Mouse (Mus musculus) kidney, adult 2 months (tissue): Measurements from ENCODE around the gene Rabgef1. TPM values are rescaled to one million over a fixed set of nuclear protein-coding genes. Genes with fewer than 3 reads are reported as not detected.

Experiments
- DNase-seq: peaks from one replicate; pipeline ENCODE4 v3.0.0; 2021
- H3K27ac ChIP-seq: fragments of 200-500 bp; 2 replicates; pipeline ENCODE4 v1.5.1; 2012; ENCODE audit warnings: low read depth, low read length, control low read depth, inconsistent platforms; ENCODE audit not compliant: insufficient read depth
- H3K27me3 ChIP-seq: fragments of 200-500 bp; replicated peaks from 2 replicates; pipeline ENCODE4 v1.6.1; 2012; ENCODE audit warnings: mild to moderate bottlenecking, moderate library complexity, low read length, inconsistent platforms; ENCODE audit not compliant: control insufficient read depth, insufficient read depth
- H3K36me3 ChIP-seq: fragments of 200-500 bp; 2 replicates; pipeline ENCODE4 v1.6.1; 2012; ENCODE audit warnings: mild to moderate bottlenecking, moderate library complexity, low read length, inconsistent platforms; ENCODE audit not compliant: control insufficient read depth, insufficient read depth
- H3K4me1 ChIP-seq: fragments of 200-500 bp; 2 replicates; pipeline ENCODE4 v1.6.1; 2011; ENCODE audit warnings: low read length; ENCODE audit not compliant: control insufficient read depth, insufficient read depth
- H3K4me3 ChIP-seq: fragments of 200-500 bp; 2 replicates; pipeline ENCODE4 v1.5.1; 2011; ENCODE audit warnings: mild to moderate bottlenecking, low read depth, low read length, control low read depth; ENCODE audit not compliant: insufficient read depth
- CTCF ChIP-seq: fragments of 200-500 bp; conservative IDR thresholded peaks from 2 replicates; pipeline ENCODE4 v1.5.1; 2011; ENCODE audit warnings: low read depth, mild to moderate bottlenecking, control low read depth, low read length, moderate library complexity, mixed read lengths; ENCODE audit not compliant: insufficient read depth, insufficient read length
- POLR2A ChIP-seq: fragments of 200-500 bp; IDR thresholded peaks from one replicate; pipeline ENCODE4 v1.6.1; 2011; ENCODE audit warnings: low read depth, low read length, control low read depth
- WGBS: fragments of 180-500 bp; shearing (Covaris S2); methylation state at CpG from one replicate; pipeline ENCODE4 v1.1.7; 2018; 5-methylcytosine and 5-hydroxymethylcytosine counted together
- polyA plus RNA-seq: library from polyadenylated mRNA; depleted of rRNA; stranded (reverse); fragments of >200 nt; gene quantifications from 2 replicates; pipeline ENCODE4 v1.2.3, GENCODE M21; 2012

Rabgef1 gene
- polyA plus RNA-seq, 1 experiment: 18.4 TPM

DNA sequence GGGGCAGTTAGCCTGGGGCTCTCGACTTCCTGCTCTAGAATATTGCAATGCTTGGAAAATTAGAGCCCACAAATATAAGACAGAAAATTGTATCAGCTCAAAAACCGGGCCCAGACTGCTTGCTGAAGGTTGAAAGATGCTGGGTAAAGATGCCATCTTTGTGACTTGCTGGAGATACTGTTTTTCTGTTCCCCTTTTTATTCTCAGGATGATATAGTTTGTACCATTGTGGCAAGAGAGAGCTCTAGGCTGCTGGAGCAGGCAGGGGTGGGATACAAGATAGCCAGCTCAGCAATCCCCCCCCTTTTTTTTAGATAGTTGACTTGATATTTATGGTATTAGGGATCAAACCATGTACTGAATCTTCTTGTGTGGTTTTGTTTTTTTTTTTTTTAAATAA, 17.3 kb upstream of the Rabgef1 start:
- no peak for TF ChIP-seq POLR2A
- TF ChIP-seq CTCF: no peak
- H3K4me1 ChIP-seq: no peaks in the 10 kb centered on the region
- H3K4me3 ChIP-seq: no peak overlapping the region

DNA sequence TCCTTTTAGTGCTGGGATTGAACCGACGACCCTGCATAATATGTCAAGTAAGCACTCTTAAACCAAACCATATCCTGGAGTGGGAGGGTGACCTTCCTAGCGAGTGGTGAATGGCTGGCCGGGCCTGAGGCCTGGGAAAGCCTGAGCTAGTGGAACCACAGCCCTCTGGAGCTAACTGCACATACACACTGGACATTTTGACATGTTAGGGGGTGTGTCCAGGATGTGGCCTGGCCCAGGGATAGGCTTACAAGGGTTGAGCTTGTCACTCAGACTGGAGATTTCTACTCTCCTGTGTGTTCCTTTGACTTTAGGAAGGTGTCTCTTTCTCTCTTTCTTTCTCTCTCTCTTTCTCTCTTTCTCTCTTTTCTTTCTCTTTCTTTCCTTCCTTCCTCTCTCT, 13.1 kb upstream of the Rabgef1 start:
- Histone ChIP-seq H3K36me3 (no peaks in the 10 kb centered on the region), H3K4me1 (no peaks in the 10 kb centered on the region), H3K27me3 (no peaks in the 10 kb centered on the region), H3K4me3 (no peak overlapping the region), H3K27ac (no peak overlapping the region)
- DNase-seq: no peak
- WGBS: 70% methylated on average over 4 of the region's 4 CpGs
- TF ChIP-seq POLR2A (no peak), CTCF (no peak)

More for the DNA sequence above, 17.3 kb upstream of the Rabgef1 start:
- Histone ChIP-seq H3K27me3 (no peaks in the 10 kb centered on the region), H3K27ac (no peak overlapping the region), H3K36me3 (no peaks in the 10 kb centered on the region)
- 82% methylated on average over 2 of the region's 2 CpGs for WGBS
- DNase-seq: no peak

DNA sequence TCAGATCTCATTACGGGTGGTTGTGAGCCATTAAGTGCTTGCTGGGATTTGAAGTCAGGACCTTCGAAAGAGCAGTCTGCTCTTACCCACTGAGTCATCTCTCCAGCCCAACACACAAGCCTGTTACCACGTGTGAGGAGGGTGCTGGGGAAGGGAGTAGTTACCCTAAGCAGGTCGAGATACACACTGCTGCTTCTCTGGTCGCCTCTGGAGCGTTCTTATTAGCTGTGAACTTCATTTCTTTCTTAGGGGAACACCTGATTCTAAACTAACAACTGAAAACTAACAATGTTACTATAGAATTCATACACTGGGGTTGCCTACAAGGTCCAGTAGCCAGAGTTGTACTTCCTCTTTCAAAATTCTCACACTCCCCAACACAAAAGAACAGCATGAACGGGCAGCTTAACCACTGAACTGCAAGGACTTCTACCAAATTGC, 11.8 kb upstream of the Rabgef1 start:
- Histone ChIP-seq H3K36me3 (no peaks in the 10 kb centered on the region), H3K27ac (no peak overlapping the region), H3K4me3 (no peak overlapping the region), H3K27me3 (no peaks in the 10 kb centered on the region), H3K4me1 (no peaks in the 10 kb centered on the region)
- 66% methylated on average over 7 of the region's 7 CpGs for WGBS
- TF ChIP-seq POLR2A: no peak
- no peak for TF ChIP-seq CTCF
- no peak for DNase-seq

DNA sequence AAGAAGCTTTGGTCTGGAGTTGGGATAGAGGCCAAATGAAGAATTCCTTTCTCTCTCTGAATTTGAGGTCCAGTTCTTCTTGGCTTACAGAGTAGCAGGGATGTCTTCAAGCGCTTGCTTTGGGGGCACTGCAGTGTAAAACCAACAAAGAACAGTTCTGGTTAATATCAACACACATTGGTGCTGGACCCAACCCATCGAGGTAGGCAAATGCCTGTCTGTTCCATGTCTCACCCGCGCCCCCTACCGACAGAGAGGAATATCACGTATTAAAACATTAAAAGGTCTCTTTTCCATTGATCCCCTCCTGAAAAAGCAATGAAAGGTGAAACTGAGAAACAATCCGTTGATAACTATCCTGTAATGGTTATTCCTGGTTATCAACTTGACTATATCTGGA, 7.9 kb upstream of the Rabgef1 start:
- peak; percentile 86 for DNase-seq
- Histone ChIP-seq H3K27ac (no peak overlapping the region), H3K4me3 (no peak overlapping the region), H3K36me3 (no peaks in the 10 kb centered on the region), H3K4me1 (no peaks in the 10 kb centered on the region), H3K27me3 (no peaks in the 10 kb centered on the region)
- TF ChIP-seq POLR2A (no peak), CTCF (peak; percentile 88)
- 4% methylated on average over 7 of the region's 7 CpGs for WGBS

DNA sequence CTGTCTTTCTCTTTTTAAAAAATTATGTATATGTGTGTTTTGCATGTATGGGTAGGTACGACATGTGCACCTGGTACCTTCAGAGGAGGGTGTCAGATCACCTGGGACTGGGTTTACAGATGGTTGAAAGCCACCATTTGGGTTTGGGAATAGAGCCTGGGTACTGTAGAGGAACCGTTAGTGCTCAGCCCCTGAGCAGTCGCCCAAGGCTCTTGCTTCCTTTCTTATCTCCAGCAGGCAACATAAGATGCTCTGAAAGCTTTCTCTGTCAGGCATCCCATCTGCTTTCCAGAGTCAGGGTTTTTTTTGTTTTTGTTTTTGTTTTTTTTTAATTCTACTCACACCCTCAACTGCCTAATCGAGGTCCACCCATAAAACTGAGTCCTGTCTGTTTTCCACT, 6.4 kb upstream of the Rabgef1 start:
- WGBS: 85% methylated on average over 4 of the region's 4 CpGs
- DNase-seq: no peak
- Histone ChIP-seq H3K4me3 (no peak overlapping the region), H3K27me3 (no peaks in the 10 kb centered on the region), H3K36me3 (no peaks in the 10 kb centered on the region), H3K27ac (no peak overlapping the region), H3K4me1 (no peaks in the 10 kb centered on the region)
- TF ChIP-seq POLR2A (no peak), CTCF (no peak)

DNA sequence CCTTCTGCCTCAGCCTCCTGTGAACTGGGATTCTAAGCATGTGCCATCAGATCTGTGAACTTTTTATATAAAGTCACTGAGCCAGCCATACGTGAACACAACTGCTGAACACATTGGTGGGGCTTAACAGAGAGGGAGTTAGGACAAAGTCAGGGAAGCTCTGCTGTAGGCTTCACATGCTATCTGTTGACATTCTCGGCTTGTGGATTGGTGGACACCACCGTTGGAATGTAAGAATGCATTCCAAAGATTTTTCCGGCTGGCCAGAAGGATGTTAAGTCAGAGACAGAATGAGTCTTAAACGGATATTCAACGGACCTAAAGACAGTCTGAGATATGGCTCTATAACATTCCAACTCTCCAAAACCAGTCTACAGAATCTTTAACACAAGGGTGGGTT, 2.5 kb upstream of the Rabgef1 start:
- Histone ChIP-seq H3K27ac (peak overlapping the region; percentile 54), H3K27me3 (no peaks in the 10 kb centered on the region), H3K36me3 (no peaks in the 10 kb centered on the region), H3K4me3 (no peak overlapping the region), H3K4me1 (peaks cover 9% of the 10 kb centered on the region)
- DNase-seq: peak; percentile 52
- 23% methylated on average over 6 of the region's 6 CpGs for WGBS
- TF ChIP-seq CTCF (no peak), POLR2A (no peak)

DNA sequence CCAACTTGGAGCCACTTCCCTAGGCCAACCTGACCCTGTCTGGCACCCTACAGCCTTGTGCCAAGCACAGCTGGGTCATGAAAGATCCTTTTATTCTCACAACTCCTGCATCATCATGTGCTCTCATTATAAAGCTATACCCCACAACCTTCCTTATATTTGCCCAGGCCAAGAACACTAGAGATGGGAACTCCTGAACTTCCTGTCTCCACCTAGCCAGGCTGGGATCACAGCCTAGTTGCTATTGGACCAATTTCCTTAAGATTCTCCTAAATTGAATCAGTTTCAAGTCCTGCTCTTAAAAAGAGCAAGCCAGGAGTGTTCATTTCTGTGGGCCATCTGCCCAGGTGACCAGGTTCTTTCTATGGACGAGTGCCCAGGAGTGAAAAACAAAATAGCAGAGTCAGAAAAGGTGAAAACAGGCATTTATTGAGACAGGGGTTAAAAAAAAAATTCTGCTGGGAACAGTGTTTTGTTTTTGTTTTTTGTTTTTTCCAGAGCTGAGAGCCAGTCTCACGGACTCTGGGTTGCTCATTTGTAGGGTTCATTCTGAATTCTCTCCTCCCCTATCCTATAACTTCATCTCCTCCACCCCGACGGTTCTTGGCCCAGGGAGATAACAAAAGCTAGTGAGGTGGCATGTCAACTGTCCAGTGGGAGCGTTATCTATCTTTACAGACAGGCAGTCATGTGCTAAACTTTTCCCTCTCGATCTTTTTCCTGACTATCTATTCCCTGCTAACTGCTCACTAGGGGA, 754 bp upstream of the Rabgef1 start:
- DNase-seq: peak; percentile 39
- 5% methylated on average over 6 of the region's 6 CpGs for WGBS
- peak overlapping the region; percentile 69 for H3K4me3 ChIP-seq
- no peak for TF ChIP-seq CTCF
- TF ChIP-seq POLR2A: no peak
- peaks cover 12% of the 10 kb centered on the region for H3K4me1 ChIP-seq
- no peaks in the 10 kb centered on the region for H3K36me3 ChIP-seq
- H3K27me3 ChIP-seq: no peaks in the 10 kb centered on the region
- peak overlapping the region; percentile 84 for H3K27ac ChIP-seq
